Mouse (Mus musculus) small intestine, adult 2 months (tissue): ENCODE measurements around the gene Sh3kbp1.

Source experiments
- CTCF ChIP-seq: fragments of 200-500 bp; IDR thresholded peaks from 2 replicates; pipeline ENCODE4 v1.5.1; 2012; ENCODE audit warnings: low read depth, mild to moderate bottlenecking, control low read depth, inconsistent platforms, low read length, moderate library complexity, mixed read lengths; ENCODE audit not compliant: insufficient replicate concordance, insufficient read length; ENCODE audit errors: extremely low read depth
- POLR2A ChIP-seq: fragments of 200-500 bp; IDR thresholded peaks from 2 replicates; pipeline ENCODE4 v1.6.1; 2012; ENCODE audit warnings: low read depth, mild to moderate bottlenecking, control low read depth, inconsistent platforms, low read length, moderate library complexity

DNA sequence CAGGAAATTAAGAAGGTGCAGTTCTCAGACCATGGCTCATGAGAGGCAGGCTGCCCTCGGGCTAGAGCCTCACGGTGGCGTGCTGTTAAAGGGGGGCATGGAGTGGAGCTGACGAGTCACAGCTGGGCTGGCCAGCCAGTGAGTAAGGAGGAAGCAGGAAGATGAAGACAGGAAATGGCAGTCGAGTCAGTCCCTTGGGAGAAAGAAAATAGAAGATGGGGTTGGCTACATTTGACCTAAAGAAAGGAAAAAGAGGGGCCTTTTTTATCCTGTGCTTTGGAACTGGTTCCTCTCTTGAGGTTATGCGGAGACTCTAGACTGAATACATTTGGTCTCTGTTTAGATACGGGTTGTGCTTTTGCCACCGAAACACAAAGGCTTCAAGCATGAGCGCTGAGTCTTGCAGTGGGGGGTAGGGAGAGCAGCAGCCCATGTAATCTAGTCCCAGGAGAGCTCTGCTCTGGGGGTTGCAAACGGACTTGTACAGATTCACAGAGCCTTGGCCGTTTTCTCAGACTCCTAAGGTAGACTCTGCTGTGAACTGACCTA lies 23.1 kb downstream of the Sh3kbp1 start:
- no peak for TF ChIP-seq CTCF
- TF ChIP-seq POLR2A = no peak
